Mouse (Mus musculus) C2C12 (cell line): ENCODE results near the gene Bean1.

Experiments used
- CEBPB ChIP-seq: IDR thresholded peaks from one replicate; pipeline ENCODE4 v1.6.1; 2011; ENCODE audit warnings: low read depth, mild to moderate bottlenecking, control low read depth, moderate library complexity
- CTCF ChIP-seq: IDR thresholded peaks from one replicate; pipeline ENCODE4 v1.5.1; 2011; ENCODE audit not compliant: control insufficient read depth, insufficient read depth, insufficient read length
- FOSL1 ChIP-seq: IDR thresholded peaks from one replicate; pipeline ENCODE4 v1.8.0; 2011; ENCODE audit warnings: mild to moderate bottlenecking, low read length; ENCODE audit not compliant: poor library complexity, insufficient read depth, severe bottlenecking
- MAX ChIP-seq: IDR thresholded peaks from one replicate; pipeline ENCODE4 v1.6.1; 2011; ENCODE audit warnings: mild to moderate bottlenecking, control low read depth
- MYOG ChIP-seq: IDR thresholded peaks from one replicate; pipeline ENCODE4 v1.6.1; 2011; ENCODE audit not compliant: control insufficient read depth, insufficient read length; ENCODE audit errors: extremely low read depth
- USF1 ChIP-seq: IDR thresholded peaks from one replicate; pipeline ENCODE4 v1.6.1; 2011; ENCODE audit warnings: low read depth, mild to moderate bottlenecking, control low read depth, moderate library complexity

DNA sequence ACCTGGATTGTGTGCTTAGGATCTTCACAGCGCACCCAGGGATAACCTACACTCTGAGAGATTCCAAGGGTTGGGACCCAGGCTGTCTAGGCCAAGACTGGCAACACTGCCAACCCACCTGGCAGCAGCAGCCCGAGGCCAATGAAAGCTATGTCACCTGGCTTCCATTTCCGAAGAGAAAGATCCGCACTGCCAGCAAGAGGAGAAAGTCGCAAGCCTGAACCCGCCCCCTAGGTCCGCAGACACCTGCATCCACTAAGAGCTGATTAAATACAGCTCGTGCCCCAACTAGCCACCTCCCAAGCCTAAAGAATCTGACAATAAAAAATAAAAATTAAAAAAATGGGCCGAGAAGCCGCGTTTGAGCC lies 77.7 kb downstream of the Bean1 start:
- TF ChIP-seq CTCF = no peak
- TF ChIP-seq FOSL1 = no peak
- no peak for TF ChIP-seq MAX
- TF ChIP-seq USF1 = no peak
- TF ChIP-seq MYOG = no peak
- no peak for TF ChIP-seq CEBPB
